Mouse (Mus musculus): ENCODE data around the gene Lmod2.

The Lmod2 gene

DNA sequence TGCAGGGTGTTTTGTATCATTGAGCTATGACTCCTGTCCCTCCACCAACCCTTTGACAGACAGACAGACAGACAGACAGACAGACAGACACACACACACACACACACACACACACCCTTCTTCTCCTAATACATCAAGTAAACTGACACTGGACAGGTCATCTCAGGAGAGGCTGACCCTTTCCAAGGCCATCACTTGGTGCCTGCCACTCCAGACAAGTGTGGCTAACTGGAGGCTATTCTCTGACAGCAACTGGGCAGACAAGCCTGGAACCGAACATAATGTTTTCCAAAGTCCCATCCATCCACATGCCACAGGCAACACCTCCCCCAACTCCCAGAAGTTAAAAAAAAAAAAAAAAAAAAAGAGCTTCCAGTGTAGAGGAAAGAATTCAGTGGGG lies 4.1 kb downstream of the Lmod2 start:
- no peak for DNase-seq (ENCODE audit: extremely low spot score, low read depth, low spot score)

DNA sequence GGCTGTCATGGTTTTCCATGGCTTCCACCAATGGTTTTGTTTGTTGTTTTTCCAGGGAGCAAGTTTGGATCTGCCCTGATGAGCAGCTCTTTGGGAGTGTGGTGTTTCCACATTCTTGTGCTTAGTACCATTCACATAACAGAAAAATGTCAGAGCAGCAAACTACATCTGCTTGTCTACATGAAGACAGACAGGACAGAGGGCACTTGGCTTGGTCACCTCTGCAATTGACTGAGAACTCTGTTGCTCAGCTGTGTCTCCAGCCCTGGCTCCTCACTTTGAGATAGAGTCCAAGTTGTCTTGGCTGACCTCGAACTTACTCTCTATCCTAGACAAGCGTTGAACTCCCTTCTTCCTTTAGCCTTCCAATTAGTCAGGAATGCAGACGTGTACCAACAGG lies 4.8 kb downstream of the Lmod2 start:
- no peak for DNase-seq (ENCODE audit: extremely low spot score, low read depth, low spot score)

DNA sequence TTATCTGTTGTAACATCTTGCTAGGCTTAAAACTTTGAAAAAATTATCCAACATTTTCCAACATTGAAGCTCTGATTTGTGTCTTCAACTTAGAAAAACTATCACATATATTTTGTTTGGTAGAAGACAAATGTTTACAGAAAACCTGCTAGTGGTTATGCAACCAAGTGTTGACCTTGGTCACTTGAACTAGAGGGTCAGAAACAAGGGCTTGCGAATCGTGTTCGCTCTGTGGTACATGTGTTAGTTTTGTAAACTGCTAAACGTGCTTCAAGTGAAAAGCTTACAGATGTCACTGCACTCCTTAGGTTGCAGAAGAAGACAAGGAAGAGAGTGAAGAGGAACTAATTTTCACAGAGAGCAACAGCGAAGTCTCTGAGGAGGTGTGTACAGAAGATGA lies 5.4 kb downstream of the Lmod2 start:
- no peak for DNase-seq (ENCODE audit: extremely low spot score, low read depth, low spot score)

DNA sequence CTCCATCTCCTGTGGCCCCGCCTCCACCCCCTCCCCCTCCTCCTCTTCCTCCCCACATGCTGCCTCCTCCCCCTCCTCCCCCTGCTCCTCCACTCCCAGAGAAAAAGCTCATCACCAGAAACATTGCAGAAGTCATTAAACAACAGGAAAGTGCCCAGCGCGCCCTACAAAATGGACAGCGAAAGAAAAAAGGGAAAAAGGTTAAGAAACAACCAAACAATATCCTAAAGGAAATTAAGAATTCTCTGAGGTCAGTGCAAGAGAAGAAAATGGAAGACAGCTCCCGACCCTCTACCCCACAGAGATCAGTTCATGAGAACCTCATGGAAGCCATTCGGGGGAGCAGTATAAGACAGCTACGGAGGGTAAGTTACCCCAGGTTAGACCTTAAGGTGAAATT lies 6.7 kb downstream of the Lmod2 start:
- no peak for DNase-seq (ENCODE audit: extremely low spot score, low read depth, low spot score)

DNA sequence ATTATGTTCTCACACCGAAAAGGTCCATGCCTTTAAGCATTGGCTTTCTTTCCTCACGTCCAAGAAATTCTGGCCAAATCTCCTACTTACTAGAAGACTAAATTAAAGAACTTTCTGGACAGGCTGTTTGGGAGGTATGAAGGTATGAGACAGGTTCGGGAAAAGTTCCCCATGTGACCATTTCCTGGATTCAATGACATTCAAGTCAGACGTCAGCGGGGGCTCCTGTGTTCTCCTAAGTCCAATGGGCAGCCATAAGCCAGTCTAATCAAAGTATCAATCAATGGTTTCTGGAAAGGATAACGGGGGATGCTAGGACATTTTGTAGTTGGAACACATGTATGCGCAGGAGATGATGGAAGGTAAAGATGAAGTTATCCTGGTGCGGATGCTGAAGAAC lies 8.1 kb downstream of the Lmod2 start:
- DNase-seq (ENCODE audit: extremely low spot score, low read depth, low spot score), result no peak

DNA sequence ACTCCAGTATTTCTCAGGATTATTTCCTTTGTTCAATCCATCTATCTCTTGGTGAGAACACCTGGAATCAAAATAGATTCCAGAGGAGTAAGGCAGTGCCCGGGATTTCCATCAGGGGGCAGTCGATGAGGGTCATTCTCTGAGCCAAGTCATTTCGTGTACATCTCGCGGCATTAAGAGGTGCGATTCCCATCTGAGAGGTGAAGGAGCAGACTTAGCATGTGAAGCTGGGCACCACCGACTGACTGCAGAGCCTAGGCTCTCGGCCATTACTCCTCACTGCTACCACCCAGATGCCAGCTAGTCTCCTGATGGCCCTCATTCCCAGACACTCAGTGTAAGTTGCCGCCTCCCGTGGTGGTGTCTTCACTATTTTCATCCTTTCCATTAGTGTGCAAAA lies 8.9 kb downstream of the Lmod2 start:
- no peak for DNase-seq (ENCODE audit: extremely low spot score, low read depth, low spot score)

DNA sequence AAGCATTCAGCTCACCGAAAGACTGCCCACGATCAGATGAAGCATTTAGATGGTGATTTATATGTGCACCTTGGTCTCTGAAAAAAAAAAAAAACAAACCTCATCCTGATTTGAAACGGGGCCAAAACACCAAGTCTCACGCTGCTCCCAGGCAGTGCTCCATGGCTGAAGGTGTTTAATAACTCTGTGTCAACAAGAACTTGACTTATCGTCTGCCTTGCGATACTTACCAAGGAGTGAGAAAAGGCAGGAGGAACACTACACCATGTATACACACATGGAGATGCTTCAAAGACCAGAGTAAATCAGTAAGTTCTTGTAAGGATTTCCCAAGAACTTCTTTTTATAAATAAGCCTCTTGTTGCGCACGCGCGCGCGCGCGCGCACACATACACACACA lies 10.0 kb downstream of the Lmod2 start:
- DNase-seq (ENCODE audit: extremely low spot score, low read depth, low spot score), result no peak

DNA sequence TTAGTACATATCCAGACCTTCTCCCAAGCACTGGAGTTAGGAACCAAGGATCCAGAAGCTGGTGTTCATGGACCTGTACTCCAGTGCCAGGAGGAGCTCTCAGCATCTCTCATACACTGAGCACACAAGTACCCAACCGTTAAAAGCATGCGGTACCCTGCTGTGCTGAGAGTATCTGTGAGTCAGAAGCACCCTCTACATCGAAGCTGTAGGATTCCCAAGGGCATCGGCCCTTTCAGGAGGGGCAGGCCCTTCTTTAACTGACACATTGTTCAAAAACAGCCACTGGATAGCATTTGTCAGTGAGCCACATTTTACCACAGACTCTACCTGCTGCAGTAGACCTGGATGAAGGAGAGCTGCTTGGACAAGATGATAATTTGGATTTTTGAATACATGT lies 10.6 kb downstream of the Lmod2 start:
- DNase-seq (ENCODE audit: extremely low spot score, low read depth, low spot score), result no peak

DNA sequence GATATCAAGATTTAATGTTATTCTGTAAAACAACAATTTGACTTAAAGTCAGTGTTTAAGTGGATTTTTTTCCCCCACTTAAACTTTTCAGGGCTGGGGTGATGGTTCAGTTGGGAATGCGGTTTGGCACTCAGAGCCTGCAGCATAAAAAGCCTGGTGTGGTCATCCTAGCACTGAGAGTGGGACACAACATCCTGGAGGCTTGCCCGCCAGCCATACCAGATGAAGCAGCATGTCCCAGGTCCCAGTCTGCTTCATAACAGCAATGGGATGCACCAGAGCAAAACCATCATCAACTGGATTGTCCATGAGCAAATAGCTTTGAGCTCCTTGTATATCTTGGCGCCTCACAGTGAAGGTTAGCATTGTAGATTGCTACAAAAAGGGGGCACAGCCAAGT lies 11.1 kb downstream of the Lmod2 start:
- no peak for DNase-seq (ENCODE audit: extremely low spot score, low read depth, low spot score)

DNA sequence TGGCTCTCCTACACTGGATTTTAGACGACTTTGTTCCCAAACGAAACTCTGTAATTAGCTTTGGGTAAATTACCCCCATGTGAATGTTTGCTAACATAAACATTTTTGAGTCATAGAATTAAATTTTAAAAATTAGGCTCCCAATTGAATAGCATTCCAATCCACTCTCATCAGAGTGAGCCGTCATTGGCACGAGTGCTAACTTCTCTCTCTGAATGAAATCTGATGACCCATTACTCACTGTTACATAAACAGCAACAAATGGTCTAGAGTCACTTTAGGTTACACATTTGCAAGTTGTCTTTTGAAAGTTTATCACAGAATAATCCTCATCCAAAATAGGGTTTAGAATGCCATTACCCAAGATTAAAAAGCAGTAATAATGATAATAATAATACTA lies 12.0 kb downstream of the Lmod2 start:
- no peak for DNase-seq (ENCODE audit: extremely low spot score, low read depth, low spot score)

DNA sequence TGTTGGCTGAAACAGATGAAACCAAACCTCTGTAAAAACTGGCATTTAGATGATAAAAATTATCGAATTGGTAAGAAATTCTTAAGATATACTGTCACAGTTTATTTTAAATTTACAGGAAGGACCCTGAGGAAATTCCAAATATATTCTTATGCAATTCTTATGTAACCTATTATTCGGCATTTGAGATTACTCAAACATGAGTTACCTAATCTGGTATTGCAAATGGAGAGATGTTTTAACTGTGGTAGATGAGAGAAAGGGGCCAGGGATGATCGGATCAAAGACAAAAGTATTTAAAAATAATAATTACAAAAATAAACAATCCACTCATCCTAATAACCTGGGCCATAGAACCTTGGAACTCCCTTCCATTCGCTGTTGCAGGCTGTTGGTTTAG lies 12.8 kb downstream of the Lmod2 start:
- no peak for DNase-seq (ENCODE audit: extremely low spot score, low read depth, low spot score)

DNA sequence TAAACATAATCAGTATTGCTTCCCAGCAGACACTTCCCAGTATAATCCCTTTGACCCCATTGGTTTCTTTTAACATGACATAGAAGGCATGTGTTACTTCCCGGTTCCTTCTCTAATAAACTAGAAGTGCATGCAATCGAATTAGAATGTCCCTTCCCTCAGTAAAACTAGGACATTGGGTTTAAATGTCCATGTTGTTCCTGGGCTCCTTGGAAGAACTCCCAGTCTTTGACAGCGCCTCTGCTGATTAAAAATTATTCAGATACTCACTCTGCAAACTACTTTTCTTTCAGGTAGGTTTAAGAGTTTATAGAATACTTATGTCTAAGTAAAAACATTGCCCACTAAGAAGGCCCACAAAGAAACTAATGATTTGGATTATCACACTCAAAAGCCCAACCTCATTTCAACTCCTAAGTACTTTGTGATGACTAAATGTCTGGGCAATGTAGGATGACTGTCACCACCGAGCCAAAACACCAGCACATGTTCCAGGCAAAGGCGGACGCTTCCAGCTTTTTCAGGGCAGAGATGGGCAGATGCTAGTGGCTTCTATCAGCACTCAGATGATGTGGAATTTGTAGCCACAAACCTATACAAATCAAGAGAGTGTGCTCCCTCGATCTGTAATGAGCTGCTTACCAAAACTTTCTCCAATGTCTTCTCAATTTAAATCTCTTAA lies 14.7 kb downstream of the Lmod2 start:
- no peak for DNase-seq (ENCODE audit: extremely low spot score, low read depth, low spot score)

DNA sequence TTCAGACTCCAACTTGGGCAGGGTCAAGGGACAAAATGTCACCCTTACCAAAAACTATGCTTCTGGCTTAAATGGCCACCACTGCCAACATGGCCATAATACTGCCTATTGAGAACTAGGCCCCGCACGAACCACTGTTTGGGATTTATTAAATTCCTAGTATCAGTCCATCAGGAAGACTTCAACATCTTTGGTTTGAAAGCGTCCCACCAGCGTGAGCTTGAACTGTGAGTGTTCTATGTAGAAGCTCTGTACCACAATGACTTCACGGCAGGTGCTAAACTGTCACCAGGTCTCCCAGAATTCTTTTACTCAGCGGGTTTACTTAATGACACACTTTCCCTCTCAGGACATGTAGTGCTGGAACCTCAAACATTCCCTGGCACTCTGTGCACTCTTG lies 15.8 kb downstream of the Lmod2 start:
- no peak for DNase-seq (ENCODE audit: extremely low spot score, low read depth, low spot score)

DNA sequence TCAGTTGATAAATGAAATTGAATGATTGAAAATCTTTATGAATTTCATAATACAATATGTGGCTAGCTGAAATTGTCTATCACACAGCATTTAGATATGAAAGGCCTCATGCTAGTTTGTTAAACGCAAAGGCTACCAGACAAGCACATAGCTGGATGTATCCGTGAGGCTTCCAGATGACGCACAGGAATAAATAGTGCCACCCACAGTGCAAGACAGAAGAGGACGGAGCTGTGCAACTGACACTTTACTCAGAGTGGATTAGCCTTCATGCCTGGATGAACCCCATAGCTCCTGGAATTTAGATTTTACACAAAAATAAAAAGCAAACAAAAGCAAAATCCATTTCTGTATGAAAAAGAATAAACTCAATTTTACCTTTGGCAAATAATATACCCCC lies 16.4 kb downstream of the Lmod2 start:
- no peak for DNase-seq (ENCODE audit: extremely low spot score, low read depth, low spot score)

DNA sequence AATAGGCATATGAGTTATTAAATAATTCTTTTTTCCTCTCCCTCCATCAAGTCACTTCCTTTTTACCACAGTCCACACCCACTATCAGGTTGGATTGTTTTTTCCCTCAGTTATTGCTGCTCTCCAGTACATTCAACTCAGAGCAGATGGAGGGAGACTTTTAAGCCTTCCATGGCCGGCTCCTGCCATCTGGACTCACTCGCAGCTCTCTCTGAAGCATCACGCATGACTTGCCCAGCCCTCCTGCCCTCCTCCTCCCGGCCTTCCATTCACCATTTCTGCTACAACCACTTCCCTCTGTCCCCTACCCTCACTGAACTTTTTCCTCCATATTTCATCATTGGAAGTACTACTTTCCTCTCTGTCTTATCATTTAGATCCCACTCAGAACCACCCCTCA lies 19.2 kb downstream of the Lmod2 start:
- no peak for DNase-seq (ENCODE audit: extremely low spot score, low read depth, low spot score)

DNA sequence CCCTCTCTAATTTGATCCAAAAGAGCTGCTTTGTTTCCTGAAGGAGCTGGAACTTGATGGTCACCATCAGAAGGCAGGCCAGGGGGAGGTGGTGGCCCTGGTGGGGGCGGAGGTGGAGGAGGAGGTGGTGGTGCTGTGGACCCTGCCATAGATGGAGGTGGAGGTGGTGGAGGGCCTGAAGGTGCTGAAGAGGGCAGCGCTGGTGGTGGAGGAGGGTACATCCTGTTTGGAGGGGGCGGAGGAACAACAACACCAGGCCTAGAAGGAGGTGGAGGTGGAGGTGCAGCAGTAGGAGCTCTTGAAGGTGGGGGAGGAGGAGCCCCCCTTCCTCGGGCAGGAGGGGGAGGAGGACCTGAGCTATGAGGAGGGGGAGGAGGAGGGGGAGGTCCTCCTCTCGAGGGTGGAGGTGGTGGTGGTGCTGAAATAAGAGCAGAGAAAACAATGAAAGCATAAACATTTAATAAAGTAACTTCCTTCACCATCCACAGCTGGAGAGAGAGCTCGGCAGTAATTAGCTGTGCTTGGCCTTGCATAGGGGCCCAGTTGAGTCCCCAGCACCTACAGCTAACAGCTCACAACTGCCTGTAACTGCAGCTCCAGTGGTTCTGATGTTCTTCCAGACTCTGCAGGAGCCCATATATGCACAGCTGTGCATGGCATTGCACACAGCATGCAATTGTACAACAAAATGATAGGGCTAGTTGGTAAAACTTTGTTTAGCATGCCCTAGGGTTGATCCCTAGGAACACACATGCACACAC lies 21.9 kb downstream of the Lmod2 start:
- DNase-seq (ENCODE audit: extremely low spot score, low read depth, low spot score), result no peak

DNA sequence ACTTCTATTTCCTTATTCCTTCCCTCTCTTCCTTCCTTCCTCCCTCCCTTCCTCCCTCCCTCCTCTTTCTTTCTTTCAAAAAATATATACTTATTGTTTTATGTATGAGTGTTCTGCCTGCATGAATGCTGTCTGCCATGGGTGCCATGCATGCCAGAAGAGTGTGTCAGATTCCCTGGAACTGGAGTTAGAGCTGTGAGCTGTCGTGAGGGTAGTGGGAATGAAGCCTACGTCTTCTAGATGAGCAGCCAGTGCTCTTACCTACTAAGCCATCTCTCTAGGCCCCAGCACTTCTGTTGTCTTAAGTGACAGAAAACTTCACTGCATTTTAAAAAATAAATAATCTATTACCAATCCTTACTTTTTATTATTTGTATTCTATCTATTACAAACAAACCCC lies 23.4 kb downstream of the Lmod2 start:
- DNase-seq (ENCODE audit: extremely low spot score, low read depth, low spot score), result no peak

DNA sequence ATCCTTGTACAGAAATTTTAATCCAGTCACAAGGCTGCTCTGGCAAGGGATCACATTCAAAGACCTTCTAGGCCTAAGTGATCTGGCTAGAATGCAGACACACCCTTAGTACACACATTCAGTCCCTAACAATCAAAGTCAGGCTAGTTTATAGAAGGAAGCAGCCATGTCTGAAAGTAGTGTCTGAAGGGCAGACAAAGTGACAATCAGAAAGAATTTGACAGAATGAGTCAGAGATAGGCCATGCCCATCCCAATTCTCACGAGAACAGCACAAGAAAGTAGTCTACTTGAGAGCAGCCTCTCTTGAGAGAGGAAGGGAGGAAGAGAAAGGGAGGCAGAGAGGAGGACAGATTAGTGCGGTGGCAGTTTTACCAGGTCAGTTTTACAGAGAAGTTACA lies 24.5 kb downstream of the Lmod2 start:
- no peak for DNase-seq (ENCODE audit: extremely low spot score, low read depth, low spot score)

DNA sequence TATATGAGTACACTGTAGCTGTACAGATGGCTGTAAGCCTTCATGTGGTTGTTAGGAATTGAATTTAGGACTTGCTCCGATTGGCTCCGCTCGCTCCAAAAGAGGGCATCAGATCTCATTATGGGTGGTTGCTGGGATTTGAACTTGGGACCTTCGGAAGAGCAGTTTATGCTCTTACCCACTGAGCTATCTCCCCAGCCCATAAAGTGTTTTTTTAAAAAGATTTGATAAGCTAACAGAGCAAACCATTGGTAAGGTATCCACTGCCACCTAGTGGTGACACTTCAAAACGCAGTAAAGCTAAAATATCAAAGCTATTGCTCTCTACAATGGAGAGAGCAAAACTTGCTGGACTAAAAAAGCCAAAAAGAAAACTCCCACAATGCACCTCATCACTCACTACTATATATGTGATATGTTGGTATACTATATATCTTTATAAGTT lies 30.0 kb downstream of the Lmod2 start:
- DNase-seq (ENCODE audit: extremely low spot score, low read depth, low spot score), result peak; percentile 70

DNA sequence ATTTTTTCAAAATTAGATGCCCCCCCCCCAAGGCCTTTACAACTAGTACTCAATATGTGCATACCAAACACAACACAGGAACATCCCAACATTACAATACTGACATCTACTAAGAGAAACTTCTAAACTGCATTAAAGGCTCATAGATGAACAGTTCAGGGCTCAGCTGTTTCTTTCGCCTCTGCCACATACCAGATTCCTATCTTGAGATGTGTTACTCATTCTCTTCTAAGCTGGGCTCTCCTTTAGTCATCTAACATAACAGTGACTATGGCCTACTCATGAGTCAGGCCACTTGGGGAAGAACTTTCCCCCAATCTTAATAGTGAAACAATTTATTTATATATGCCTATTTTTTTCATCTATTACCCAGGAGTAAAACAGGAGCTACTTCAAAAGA lies 30.9 kb downstream of the Lmod2 start:
- DNase-seq (ENCODE audit: extremely low spot score, low read depth, low spot score), result no peak

DNA sequence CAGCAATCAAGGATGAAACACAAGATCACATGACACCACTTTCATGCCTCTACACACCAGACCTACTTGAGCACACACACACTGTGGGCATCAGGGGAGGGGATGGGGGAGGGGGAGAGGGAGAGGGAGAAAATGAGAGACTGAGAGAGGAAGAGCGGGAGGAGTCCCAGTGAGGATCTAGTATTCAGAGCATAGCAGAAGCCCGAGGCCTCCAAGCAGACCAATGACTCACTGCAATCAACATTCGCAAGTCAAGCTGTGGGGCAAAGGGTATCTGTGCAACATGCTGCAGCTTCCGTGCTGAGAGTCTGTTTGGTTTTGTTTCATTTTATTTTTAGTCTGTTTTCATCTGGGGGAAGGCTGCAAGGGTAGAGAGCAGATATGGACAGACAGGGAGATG lies 34.5 kb downstream of the Lmod2 start:
- DNase-seq (ENCODE audit: extremely low spot score, low read depth, low spot score), result no peak

DNA sequence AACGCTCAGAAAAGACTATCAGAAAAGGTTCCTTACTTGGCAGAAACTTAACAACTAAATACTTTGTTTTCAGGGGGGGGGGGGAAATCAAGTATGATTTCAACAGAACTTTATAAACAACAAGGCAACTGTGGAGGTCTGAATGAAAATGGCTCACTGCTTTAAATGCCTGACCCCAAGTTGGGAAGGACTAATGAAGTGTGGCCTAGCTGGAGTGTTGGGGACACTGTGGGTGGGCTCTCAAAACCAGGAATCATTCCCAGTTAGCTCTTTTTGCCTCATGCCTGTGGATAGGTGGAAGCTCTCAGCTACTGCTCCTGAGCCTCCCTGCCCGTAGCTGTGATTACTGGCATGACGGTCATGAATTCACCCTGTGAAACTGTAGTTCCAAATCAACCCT lies 36.5 kb downstream of the Lmod2 start:
- DNase-seq (ENCODE audit: extremely low spot score, low read depth, low spot score), result no peak

DNA sequence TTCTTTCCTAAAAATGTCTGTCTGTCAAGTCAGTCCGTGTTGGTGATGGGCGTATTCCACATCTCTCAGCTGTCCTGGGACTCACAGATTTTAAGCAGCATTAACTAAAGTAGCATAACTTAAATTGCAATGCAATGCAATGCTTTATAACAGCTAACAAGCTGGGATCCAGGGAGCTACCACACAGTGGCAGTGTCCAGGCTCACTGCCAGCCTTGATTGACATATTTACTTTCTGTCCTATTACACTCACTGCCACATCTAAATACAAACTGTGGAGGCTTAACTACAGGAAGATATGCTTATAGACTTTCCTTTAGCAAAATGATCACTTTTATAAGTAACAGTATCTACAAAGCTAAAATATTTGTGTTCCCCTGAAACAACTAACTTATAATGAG lies 38.3 kb downstream of the Lmod2 start:
- DNase-seq (ENCODE audit: extremely low spot score, low read depth, low spot score), result no peak

Measured in hindlimb bud, embryonic 11.5 days (tissue).